Mouse (Mus musculus) liver, adult 2 months (tissue): ENCODE measurements around the gene Paxx.

ENCODE experiments used
- CTCF ChIP-seq: fragments of 200-500 bp; IDR thresholded peaks from 2 replicates; pipeline ENCODE4 v1.5.1; 2011; ENCODE audit warnings: low read depth, low read length, control low read depth
- POLR2A ChIP-seq: fragments of 200-500 bp; IDR thresholded peaks from 2 replicates; pipeline ENCODE4 v1.6.1; 2011; ENCODE audit warnings: low read length, control low read depth; ENCODE audit not compliant: insufficient read depth; ENCODE audit errors: extremely low read depth

DNA sequence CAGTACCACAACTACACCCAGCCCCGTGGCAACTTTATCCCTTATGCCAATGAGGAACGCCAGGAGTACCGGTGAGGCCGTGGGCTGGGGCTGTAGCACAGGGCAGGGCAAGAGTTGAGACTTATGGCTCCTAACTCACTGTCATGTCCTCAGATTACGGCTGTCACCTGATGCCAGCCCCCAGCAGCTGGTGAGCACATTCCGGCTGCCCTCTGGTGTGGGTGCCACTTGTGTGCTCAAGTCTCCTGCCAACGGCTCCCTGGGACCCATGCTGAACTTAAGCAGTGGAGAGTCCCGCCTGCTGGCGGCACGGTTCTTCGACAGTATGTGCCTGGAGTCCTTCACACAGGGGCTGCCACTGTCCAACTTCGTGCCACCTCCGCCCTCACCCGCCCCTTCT, 18.2 kb downstream of the Paxx start:
- TF ChIP-seq CTCF: no peak
- no peak for TF ChIP-seq POLR2A
